In genomic region chr3:117805782-117806181, GRCm38 (mm10) we compare ENCODE assay signal across 17 mouse cellular contexts.
"Had no signal": no experiment of that assay in that cellular context is flagged by ENCODE, and none has a peak within 500 bp of the region (broad histone marks: within the 10 kb centered on the region; RNA-seq: fewer than 3 reads in every experiment).

No protein-coding gene starts in this region.

- DNase-seq: lung, adult 18-20 months; lung, embryonic 14.5 days; lung, postnatal 10 days; lung, postnatal 4 days; right cerebral cortex, postnatal 14 days; thymus, adult 18-20 months; thymus, postnatal 25 days; thymus, postnatal 4 days had no signal

- H3K4me3 ChIP-seq: liver, embryonic 12.5 days; midbrain, embryonic 10.5 days; midbrain, embryonic 13.5 days; myocyte; neural tube, embryonic 13.5 days; neural tube, embryonic 15.5 days; stomach, embryonic 15.5 days had no signal

- H3K36me3 ChIP-seq: liver, embryonic 12.5 days; midbrain, embryonic 10.5 days; midbrain, embryonic 13.5 days; neural tube, embryonic 13.5 days; neural tube, embryonic 15.5 days; stomach, embryonic 15.5 days had no signal

- H3K27me3 ChIP-seq: liver, embryonic 12.5 days; midbrain, embryonic 13.5 days; neural tube, embryonic 13.5 days; neural tube, embryonic 15.5 days; stomach, embryonic 15.5 days had no signal

- H3K4me1 ChIP-seq: liver, embryonic 12.5 days; midbrain, embryonic 10.5 days; midbrain, embryonic 13.5 days; neural tube, embryonic 13.5 days; neural tube, embryonic 15.5 days; stomach, embryonic 15.5 days had no signal

- H3K27ac ChIP-seq: liver, embryonic 12.5 days; liver, embryonic 14.5 days; midbrain, embryonic 10.5 days; midbrain, embryonic 13.5 days; neural tube, embryonic 13.5 days; neural tube, embryonic 15.5 days; stomach, embryonic 15.5 days; stomach, postnatal 0 days had no signal
